Mouse (Mus musculus) inflammation-experienced regulatory T-cells, adult 6 months (primary cell): ENCODE measurements around the gene Scg3. TPM values are rescaled to one million over a fixed set of nuclear protein-coding genes. Genes with fewer than 3 reads are reported as not detected.

Source experiments
- ATAC-seq: one replicate; pipeline ENCODE4 v1.8.0; 2017
- polyA plus RNA-seq, 3 experiments: library from polyadenylated mRNA; unstranded; fragments of 100-300 nt; shearing (Covaris generic); gene quantifications; one replicate each; pipeline ENCODE4 v1.2.1; 2017

Gene Scg3
- polyA plus RNA-seq, 3 experiments from 2014 or later = not detected

DNA sequence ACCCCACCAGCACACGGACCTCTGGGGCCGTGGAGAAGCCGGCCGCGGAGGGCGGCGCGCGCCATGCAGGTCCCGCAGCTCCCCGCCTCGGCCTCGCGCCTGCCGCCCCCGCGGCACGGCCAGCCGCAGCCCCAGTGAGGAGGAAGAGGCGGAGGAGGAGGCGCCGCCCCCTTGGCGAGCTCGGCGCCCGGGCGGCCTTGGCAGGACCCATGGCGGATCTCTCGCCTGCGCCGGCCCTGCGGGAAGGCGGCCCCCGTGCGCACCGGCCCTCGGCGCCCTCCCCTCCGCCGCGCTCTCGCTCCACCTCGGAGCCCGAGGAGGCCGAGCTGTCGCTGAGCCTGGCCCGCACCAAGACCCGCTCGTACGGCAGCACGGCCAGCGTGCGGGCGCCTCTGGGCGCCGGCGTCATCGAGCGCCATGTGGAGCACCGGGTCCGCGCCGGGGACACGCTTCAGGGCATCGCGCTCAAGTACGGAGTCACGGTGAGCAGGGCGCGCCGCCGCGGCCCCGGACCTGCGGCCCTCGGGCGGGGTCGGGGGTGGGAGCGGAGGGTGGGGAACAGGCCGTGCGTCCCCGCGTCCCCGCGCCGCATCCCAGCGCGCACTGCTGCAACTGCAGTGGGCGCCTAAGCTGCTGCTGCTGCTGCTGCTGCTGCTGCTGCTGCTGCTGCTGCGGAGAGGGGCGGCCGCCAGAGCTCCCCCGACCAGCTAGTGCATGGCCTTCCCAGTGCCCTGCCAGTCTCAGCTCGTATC is 58.1 kb downstream of the Scg3 start, which contains the start of gene Lysmd2:
TSS of gene Lysmd2 (plus strand) at position 186 of the 752 bp plus-strand sequence.
- ATAC-seq = peak; percentile 72

DNA sequence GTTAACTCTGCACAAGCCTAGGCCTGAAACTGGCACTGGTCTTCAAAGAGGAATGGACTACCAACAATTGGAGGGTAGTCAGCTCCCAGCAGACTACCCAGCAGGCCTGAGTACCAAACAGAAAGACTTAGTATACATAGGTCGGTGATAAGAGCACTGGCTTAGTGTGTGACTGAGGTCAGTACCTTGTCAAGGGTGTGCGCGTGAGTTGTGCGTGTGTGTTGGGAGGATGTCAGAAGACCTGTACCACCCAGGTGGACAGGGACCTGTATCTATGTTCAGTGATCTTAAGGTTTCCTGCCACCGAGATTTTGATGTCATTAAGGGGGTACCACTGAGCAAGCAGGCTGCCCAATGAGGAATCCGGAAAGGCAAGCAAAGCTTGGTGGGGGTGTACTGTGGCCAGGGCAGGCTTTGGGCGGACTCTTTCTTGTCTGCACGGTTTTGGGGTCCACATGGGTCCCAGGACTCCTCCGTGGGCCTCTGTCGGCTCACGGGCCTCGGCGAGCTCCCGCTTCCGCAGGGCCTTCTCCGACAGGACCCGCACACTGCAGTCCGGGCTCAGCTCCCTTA is 58.8 kb downstream of the Scg3 start:
- peak; percentile 22 for ATAC-seq

DNA sequence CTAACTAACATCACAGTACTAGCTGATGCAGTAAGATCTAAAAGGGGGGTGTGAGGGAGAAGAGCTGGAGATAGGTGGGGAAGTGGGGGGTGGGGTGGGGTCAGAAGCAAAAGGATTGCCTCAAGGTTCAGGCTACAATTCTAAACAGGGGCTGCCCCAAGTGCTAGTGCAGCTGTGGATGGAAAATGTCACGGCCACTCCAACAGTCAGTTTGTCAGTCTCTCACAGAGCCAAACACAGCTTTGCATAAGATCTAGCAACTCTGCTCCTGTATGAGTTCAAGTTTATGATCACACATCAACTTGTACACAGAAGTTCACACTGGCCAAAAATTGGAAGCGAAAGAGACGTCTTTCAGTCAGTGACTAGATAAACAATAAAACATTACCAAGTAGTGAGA is 62.4 kb downstream of the Scg3 start:
- ATAC-seq = no peak

GRCm38 (mm10) chr9:75619761-75620160 is 64.1 kb downstream of the Scg3 start:
- ATAC-seq = peak; percentile 29

- ATAC-seq = no peak
Measured at GRCm38 (mm10) chr9:75618836-75619400, 64.9 kb downstream of the Scg3 start.

DNA sequence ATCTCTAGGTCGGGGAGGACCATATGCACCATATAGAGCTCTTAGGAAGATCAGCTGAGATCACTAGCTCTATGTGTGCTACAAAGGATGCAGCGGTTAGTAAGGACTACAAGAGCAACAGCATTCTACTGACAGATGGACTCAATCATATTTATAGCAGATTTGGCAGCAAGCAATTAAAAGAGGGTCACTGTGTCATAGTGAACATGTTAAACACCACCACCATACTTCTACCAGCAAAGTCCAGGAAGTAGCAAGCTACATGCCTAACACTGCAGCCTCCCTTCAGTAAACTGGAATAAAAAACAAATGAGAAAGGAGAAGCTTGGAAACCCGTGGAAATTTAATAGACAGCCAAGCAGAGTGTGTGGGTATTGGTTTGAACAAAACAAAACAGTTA is 67.3 kb downstream of the Scg3 start:
- ATAC-seq = no peak

- ATAC-seq = no peak
Measured at GRCm38 (mm10) chr9:75610571-75611493, 73.0 kb downstream of the Scg3 start, which contains the start of gene Tmod2. Gene Tmod2, minus strand, starts transcription at chr9:75611325.

- no peak for ATAC-seq
Measured at GRCm38 (mm10) chr9:75609965-75610364, 73.9 kb downstream of the Scg3 start.

- ATAC-seq = no peak
Measured at GRCm38 (mm10) chr9:75609505-75609904, 74.4 kb downstream of the Scg3 start.

DNA sequence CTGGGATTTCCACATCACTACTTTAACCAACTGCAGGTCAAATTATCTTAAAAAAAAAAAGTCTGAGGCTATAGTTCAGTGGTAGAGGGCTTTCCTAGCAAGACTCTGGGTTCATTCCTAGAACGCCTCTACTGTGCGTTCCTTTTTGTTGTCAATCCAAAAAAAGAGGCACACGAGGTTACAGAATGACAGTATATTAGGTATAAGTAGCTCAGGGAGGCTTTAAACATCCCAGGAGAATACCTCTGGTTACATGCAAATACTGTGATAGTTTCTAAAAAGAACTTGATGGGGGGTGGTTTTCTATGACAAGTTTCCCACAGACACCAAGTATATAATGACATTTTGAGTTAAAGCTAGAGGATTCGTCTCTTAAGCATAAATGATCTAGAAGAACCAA is 76.4 kb downstream of the Scg3 start:
- ATAC-seq = no peak

DNA sequence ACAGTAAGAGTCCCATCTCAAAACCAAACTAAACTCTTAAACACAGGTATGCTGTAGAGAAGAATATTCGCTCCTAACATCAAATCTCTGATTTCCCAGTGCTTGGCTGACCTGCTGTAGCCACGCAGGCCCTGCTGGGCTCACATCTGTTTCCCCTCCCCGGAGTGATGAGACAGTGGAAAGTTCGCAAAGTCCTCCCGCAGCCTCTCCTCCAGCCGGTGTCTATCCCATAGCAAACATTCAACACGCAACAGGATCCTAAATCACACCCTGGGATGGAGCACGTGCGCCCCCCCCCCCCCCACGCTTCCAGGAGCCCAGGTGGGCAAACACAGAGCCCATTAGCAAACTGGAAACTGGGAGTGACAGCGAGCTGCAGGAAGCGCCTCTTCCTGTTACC is 82.3 kb downstream of the Scg3 start:
- ATAC-seq = no peak

DNA sequence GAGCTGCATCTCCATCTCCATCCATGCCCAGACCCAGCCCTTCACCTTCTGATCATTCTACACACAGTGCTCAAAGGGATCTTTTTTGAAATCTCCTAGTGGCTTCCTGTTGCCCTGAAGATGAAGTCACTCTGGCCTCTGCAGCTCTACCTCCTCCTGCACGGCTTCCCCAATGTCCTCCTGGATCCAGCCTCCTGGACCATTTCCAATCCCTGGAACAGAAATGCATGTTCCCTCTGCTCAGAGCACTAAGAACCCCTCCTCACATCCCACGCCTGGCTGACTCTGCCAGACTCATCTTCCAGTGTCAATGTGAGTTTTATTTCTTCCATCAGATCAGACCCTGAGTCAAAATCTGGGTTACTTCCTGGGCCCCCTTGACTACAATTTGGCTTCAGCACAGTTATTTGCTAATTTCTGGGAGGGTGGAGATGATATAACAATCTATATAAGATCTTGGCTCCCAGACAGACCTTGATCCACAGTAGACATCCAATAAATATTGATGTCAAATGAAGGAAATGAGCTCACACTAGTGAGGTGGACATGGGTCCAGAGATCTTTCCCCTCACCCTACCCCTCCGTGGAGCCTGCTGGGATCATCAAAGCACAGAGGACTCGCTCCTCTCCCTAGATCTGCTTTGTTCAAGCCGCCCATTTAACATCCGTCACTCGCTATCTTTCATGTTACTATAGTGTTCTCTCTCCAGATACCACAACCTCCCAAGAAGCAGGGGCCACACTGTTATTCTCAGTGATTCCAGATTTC is 83.5 kb downstream of the Scg3 start:
- ATAC-seq = no peak

DNA sequence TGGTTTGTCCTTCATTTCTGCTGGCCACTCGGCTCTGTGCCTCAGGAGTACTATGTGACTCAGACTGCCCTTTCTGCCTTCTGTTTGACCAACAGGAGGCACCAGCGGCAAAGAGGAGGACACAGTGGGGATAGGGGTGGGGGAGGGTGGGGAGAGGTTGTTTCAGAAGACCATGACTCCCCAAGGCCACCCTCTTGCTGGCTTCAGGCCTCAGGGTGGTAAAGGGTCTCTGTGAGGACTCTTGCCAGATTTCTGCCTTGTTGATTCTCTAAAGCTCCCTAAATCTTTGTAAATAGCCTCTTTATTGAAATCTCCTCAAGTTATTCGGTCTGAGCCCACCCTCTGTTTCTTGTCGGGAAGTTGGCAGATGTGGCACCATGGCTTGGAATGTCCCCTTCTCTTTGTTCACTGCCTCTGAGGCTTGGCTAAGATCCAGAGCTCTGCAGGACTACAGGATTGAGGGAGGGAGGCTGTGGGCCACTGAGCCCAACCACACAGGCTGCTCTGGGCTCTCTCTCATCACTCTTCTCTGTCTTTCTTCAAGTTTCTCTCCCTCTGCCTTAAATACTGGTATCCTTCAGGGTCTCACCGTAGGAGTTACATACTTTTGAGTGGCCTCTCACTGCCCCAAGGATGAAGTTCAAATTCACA is 84.5 kb downstream of the Scg3 start:
- ATAC-seq = no peak

GRCm38 (mm10) chr9:75597596-75597995 is 86.3 kb downstream of the Scg3 start:
- ATAC-seq = no peak

DNA sequence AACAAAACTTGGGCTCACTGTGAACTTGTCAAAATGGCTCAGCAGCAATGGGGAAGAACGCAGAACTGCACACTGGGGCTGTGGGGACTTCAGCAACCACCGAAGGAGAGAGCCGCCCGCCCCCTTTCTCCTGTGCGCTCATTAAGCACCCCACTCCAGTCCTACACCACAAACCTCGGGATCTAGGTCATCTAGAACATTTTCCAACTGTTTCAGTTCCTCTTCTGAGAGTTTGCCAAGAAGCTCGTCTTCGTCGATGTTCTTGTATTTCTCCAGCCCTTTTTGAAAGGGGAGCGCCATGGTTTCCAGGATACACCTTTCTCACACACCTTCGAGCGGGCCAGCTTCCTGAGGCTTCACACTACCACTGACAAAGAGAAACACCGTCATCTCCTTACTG is 86.8 kb downstream of the Scg3 start:
- no peak for ATAC-seq

DNA sequence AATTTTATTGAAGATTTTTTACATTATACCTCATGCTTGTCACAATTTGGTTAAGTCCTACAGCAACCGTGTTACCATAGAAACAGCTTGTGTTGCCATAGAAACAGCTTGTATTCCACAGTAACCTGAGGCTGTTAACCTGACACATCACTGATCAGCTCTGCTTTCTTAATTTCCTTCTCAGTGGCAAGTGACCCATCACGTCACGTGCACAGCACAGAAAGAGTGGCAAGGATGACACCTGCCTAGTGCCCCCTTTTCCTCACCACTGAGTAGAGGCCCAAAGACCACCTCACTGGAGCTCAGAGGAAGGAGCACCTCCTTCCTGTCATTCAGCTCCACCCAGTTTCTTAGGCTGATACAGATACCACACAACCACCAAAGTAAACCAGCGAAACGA is 90.4 kb downstream of the Scg3 start:
- ATAC-seq = no peak

Other genes starting within 250 kb of the Scg3 start
- gene Leo1, start 242.5 kb downstream of the Scg3 start, polyA plus RNA-seq = 10 to 100 TPM; 29.1 to 46.7 (median 39.9) TPM
- gene Tmod3, start 124.4 kb downstream of the Scg3 start, polyA plus RNA-seq = 100 to 1,000 TPM; 142 to 214 (median 146) TPM
- gene Tmod2, start 72.7 kb downstream of the Scg3 start, polyA plus RNA-seq = under 1 TPM in 2 of 3 experiments, not detected in 1; 0.04 to 0.09 TPM
- gene Lysmd2, start 58.3 kb downstream of the Scg3 start, polyA plus RNA-seq = 1 to 10 TPM; 4.9 to 6.1 (median 5.9) TPM
- gene Bmp5, start 91.3 kb upstream of the Scg3 start, polyA plus RNA-seq = not detected